Mouse (Mus musculus): ENCODE measurements around the gene Pnkd. TPM values are rescaled to one million over a fixed set of nuclear protein-coding genes. Genes with fewer than 3 reads are reported as not detected.
A peak's percentile ranks its signal among the peaks of the same experiment; 100 is the strongest.

The Pnkd gene
- polyA plus RNA-seq, 1 experiment: 28.8 TPM

DNA sequence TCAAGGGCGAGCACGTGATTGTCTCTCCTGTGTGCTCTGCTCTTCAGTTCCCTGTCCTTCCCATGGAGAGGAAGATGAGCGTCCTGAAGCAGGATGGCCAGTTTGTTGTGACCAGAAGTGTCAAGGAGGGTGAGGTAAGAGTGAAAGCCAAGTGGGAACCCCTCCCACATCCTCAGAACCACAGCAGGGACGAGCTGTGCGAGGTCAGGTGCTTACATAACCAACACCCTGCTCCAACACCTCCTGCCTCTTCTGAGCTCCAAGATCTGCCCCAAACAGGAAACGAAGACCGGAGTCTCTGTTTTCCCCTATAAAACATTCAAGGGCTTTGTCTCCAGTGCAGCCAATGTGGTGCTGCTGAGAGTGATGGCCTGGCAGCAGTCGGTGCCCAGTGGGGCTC is 79.5 kb downstream of the Pnkd start:
- TF ChIP-seq POLR2A (IDR thresholded peaks at IDR 0.05; ENCODE audit: borderline replicate concordance, control insufficient read depth, low read depth, low read length): no peak
- TF ChIP-seq CTCF (IDR thresholded peaks at IDR 0.05; ENCODE audit: control insufficient read depth, insufficient read depth, low read length): no peak
- no peak overlapping the region for H3K4me3 ChIP-seq (replicated peaks; ENCODE audit: control insufficient read depth, low read depth, low read length)
- 17% methylated on average over 8 of the region's 8 CpGs for WGBS
- no peak overlapping the region for H3K27ac ChIP-seq (ENCODE audit: control insufficient read depth, insufficient read depth, low read depth, low read length, poor library complexity)
- H3K4me1 ChIP-seq (ENCODE audit: control insufficient read depth, insufficient read depth, low read length): peaks cover 7% of the 10 kb centered on the region

DNA sequence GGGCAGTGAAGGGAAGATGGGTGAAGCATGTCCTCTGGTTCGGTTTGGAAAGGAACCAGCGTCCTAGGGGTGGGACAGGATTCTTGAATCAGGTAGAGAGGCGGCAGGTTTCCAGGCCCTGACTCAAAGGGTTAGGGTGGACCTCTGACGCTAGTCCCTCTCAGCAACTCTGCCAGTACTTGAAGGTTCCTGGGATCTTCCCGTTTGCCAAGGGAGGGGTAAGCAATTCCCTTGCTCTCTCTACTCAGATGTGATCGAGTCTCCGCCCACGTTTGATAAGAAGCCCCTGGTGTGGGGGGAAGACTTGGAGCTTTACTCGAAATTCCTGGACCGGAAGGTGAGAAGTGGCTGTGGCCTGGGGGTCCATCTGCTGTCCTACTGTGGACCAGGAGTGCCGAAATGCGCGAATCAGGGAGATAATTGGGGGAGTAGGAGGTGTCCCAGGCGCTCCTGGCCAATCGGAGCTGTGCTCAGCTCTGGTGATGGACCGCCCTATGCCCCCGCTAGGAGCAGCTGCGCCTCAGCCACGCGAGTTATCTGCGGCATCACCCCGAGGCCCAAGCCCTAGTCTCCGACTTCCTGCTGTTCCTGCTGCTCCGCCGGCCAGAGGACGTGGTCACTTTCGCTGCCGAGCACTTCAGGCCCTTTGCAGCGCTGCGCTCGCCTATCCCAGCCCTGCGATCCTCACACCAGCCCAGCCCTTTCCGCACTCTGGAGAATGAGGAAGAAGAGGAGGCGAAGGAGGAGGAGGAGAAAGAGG is 83.3 kb downstream of the Pnkd start:
- WGBS: 18% methylated on average over 34 of the region's 34 CpGs
- H3K4me1 ChIP-seq (ENCODE audit: control insufficient read depth, insufficient read depth, low read length): peaks cover 8% of the 10 kb centered on the region
- TF ChIP-seq CTCF (IDR thresholded peaks at IDR 0.05; ENCODE audit: control insufficient read depth, insufficient read depth, low read length) (no peak), POLR2A (IDR thresholded peaks at IDR 0.05; ENCODE audit: borderline replicate concordance, control insufficient read depth, low read depth, low read length) (peak; percentile 47; the same call in 1 of the 2 replicates)
- H3K4me3 ChIP-seq (replicated peaks; ENCODE audit: control insufficient read depth, low read depth, low read length): peak overlapping the region; percentile 27
- peak overlapping the region; percentile 36 for H3K27ac ChIP-seq (ENCODE audit: control insufficient read depth, insufficient read depth, low read depth, low read length, poor library complexity)

DNA sequence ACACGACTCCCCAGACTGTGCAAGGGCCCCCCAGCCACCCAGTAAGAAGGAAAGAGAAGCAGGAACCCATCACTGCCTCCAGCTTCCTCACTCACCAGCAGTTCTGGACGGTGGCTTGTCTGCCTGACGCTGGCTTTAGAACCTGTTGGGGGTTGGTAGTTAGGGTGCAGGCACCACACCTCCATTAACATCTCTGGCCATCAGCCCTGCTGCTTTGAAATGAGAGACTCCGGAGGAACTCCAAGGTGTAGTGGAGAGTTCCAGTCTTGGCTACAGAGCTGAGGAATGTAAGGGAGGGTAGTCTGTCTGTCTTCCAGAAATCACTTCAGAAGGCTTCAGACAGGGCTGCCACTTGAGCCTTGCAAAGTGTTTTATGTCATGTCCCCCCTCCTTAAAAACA is 85.3 kb downstream of the Pnkd start:
- Histone ChIP-seq H3K4me1 (ENCODE audit: control insufficient read depth, insufficient read depth, low read length) (peaks cover 7% of the 10 kb centered on the region; the same call in 1 of the 2 replicates), H3K27ac (ENCODE audit: control insufficient read depth, insufficient read depth, low read depth, low read length, poor library complexity) (no peak overlapping the region), H3K4me3 (replicated peaks; ENCODE audit: control insufficient read depth, low read depth, low read length) (no peak overlapping the region)
- 30% methylated on average over 4 of the region's 4 CpGs for WGBS
- TF ChIP-seq CTCF (IDR thresholded peaks at IDR 0.05; ENCODE audit: control insufficient read depth, insufficient read depth, low read length) (no peak), POLR2A (IDR thresholded peaks at IDR 0.05; ENCODE audit: borderline replicate concordance, control insufficient read depth, low read depth, low read length) (no peak)

DNA sequence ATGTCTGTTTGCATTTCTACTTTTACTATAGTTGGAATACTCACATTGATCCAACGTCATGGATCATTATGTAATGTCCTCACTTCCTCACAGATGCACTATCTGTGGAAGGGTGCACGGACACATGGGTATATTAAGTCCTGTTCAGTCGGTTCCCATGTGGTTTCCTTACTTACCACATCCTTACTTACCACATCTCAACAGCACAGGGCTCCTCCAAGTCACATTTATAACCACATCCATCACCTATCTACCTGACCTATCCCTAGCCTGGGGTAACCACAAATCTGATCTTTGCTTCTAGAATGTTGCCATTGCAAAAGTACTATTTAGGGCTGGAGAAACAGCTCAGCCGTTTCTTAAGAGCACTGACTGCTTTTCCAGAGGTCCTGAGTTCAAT is 88.6 kb downstream of the Pnkd start:
- peaks cover 10% of the 10 kb centered on the region; the same call in 1 of the 2 replicates for H3K4me1 ChIP-seq (ENCODE audit: control insufficient read depth, insufficient read depth, low read length)
- TF ChIP-seq POLR2A (IDR thresholded peaks at IDR 0.05; ENCODE audit: borderline replicate concordance, control insufficient read depth, low read depth, low read length) (no peak), CTCF (IDR thresholded peaks at IDR 0.05; ENCODE audit: control insufficient read depth, insufficient read depth, low read length) (no peak)
- H3K4me3 ChIP-seq (replicated peaks; ENCODE audit: control insufficient read depth, low read depth, low read length): no peak overlapping the region
- WGBS: 2% methylated on average over 4 of the region's 4 CpGs
- H3K27ac ChIP-seq (ENCODE audit: control insufficient read depth, insufficient read depth, low read depth, low read length, poor library complexity): no peak overlapping the region

DNA sequence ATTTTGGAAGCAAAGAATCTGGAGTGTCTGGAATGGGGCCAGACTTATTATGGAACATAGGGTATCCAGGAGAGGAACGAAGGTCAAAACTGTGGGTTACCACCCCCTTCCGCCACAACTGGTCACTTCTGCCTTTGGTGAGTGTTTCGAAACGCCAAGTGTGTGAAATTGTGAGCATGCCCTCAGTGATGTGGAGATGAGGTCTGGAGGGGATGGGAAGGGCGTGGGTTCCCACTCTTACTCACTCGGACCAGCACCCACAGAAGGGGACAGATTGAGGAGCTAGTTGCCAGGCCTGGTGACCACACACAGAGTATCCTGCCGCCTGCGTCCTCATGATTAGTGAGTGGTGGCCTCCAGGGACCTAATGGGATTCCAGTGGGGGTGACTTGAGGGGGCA is 90.2 kb downstream of the Pnkd start, which contains the start of gene Slc11a1:
Gene Slc11a1 (plus strand): TSS at position 216 of the 400 bp plus-strand sequence.
- H3K4me3 ChIP-seq (replicated peaks; ENCODE audit: control insufficient read depth, low read depth, low read length): peak within 1 kb of the TSS; percentile 64
- H3K4me1 ChIP-seq (ENCODE audit: control insufficient read depth, insufficient read depth, low read length): peaks cover 12% of the 10 kb centered on the region; the same call in 1 of the 2 replicates
- WGBS: 28% methylated on average over 8 of the region's 8 CpGs
- TF ChIP-seq CTCF (IDR thresholded peaks at IDR 0.05; ENCODE audit: control insufficient read depth, insufficient read depth, low read length) (no peak), POLR2A (IDR thresholded peaks at IDR 0.05; ENCODE audit: borderline replicate concordance, control insufficient read depth, low read depth, low read length) (no peak)
- H3K27ac ChIP-seq (ENCODE audit: control insufficient read depth, insufficient read depth, low read depth, low read length, poor library complexity): peak within 1 kb of the TSS; percentile 75

DNA sequence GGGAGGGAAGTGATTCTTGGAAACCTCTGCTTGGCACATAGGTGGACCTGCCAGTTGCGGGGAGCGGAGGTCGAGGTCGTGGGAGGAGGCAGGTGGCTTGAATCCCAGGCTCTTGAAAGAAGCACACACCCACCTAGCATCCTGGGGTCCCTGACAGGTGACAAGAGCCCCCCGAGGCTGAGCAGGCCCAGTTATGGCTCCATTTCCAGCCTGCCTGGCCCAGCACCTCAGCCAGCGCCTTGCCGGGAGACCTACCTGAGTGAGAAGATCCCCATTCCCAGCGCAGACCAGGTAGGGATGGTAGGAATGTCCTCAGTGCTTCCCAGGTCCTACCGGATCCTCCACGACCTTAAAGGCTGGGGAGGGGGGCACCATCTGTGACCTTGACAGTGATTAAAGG is 90.8 kb downstream of the Pnkd start:
- Histone ChIP-seq H3K27ac (ENCODE audit: control insufficient read depth, insufficient read depth, low read depth, low read length, poor library complexity) (peak overlapping the region; percentile 75), H3K4me1 (ENCODE audit: control insufficient read depth, insufficient read depth, low read length) (peaks cover 12% of the 10 kb centered on the region; the same call in 1 of the 2 replicates), H3K4me3 (replicated peaks; ENCODE audit: control insufficient read depth, low read depth, low read length) (peak overlapping the region; percentile 64)
- no peak for TF ChIP-seq POLR2A (IDR thresholded peaks at IDR 0.05; ENCODE audit: borderline replicate concordance, control insufficient read depth, low read depth, low read length)
- TF ChIP-seq CTCF (IDR thresholded peaks at IDR 0.05; ENCODE audit: control insufficient read depth, insufficient read depth, low read length): no peak
- WGBS: 58% methylated on average over 10 of the region's 10 CpGs

DNA sequence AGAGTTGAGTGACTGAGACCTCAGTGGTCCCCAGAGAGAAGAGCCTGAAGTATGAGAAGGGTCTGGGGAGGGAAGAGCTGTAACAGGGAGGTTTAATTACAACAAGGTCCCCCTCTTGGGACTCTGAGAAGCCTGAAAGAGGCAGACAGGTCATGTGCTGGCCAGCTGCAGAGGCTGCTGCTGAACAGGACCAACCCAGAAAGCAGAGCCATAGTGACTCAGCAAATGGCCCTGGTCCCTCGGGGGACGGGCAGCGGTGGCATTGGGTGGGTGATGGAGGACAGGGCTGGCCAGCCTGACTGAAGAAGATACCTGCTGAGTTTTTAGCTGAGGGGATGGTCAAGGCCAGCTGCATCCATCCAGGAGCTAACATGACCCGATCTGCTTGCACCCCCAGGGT is 91.7 kb downstream of the Pnkd start:
- TF ChIP-seq CTCF (IDR thresholded peaks at IDR 0.05; ENCODE audit: control insufficient read depth, insufficient read depth, low read length): no peak
- no peak for TF ChIP-seq POLR2A (IDR thresholded peaks at IDR 0.05; ENCODE audit: borderline replicate concordance, control insufficient read depth, low read depth, low read length)
- H3K4me3 ChIP-seq (replicated peaks; ENCODE audit: control insufficient read depth, low read depth, low read length): peak overlapping the region; percentile 46
- peaks cover 12% of the 10 kb centered on the region; the same call in 1 of the 2 replicates for H3K4me1 ChIP-seq (ENCODE audit: control insufficient read depth, insufficient read depth, low read length)
- peak overlapping the region; percentile 22; the same call in 1 of the 2 replicates for H3K27ac ChIP-seq (ENCODE audit: control insufficient read depth, insufficient read depth, low read depth, low read length, poor library complexity)
- 30% methylated on average over 4 of the region's 4 CpGs for WGBS

DNA sequence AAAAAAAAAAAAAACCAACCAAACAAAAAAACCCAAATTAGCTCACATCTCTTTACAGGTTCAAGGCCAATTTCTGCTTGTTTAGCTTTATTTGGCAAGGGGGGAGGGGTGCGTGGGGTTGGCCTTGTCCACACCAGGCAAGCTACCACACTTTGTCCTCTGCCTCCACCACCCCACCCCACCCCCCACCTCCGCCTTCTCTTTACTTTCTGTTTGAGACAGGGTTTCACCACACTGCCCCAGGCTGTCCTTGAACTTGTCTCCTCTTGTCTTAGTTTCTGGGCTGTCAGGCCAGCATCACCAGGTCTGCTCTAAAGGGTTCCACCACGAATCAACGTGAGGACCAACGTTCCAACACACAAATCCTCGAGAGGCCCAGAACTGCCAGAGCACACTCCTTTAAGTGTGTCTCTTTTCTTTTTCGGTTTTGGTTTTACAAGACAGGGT is 94.4 kb downstream of the Pnkd start:
- TF ChIP-seq CTCF (IDR thresholded peaks at IDR 0.05; ENCODE audit: control insufficient read depth, insufficient read depth, low read length): no peak
- no peak for TF ChIP-seq POLR2A (IDR thresholded peaks at IDR 0.05; ENCODE audit: borderline replicate concordance, control insufficient read depth, low read depth, low read length)
- WGBS: 59% methylated on average over 7 of the region's 7 CpGs
- no peak overlapping the region for H3K4me3 ChIP-seq (replicated peaks; ENCODE audit: control insufficient read depth, low read depth, low read length)
- H3K4me1 ChIP-seq (ENCODE audit: control insufficient read depth, insufficient read depth, low read length): peaks cover 9% of the 10 kb centered on the region
- H3K27ac ChIP-seq (ENCODE audit: control insufficient read depth, insufficient read depth, low read depth, low read length, poor library complexity): no peak overlapping the region
